Mouse (Mus musculus): ENCODE measurements around the gene Plcd4.

DNA sequence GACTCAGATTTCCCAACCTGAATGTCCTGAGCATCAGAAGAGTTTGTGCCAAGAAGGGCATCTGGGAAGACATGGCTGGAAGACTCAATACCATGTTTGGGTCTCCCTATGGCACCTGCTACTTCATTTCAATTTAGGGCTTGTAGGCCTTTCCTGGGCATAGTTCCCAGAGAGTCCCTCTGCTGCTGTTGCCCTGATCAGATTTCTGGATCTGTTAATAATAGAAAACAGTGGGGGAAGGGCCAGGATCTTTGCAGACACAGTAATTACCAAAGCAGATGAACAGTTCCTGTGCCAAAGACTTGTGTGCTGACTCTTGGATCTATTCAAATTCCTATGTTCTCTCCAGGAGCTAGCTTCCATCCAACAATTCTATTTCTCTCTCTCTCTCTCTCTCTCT is 4.0 kb upstream of the Plcd4 start:
- TF ChIP-seq CTCF (conservative IDR thresholded peaks at IDR 0.05; ENCODE audit: insufficient read depth, insufficient read length, low read depth, low read length), result no peak
- no peak for TF ChIP-seq POLR2A (IDR thresholded peaks at IDR 0.05; ENCODE audit: low read depth, low read length)

Measured in kidney, adult 2 months (tissue).